Mouse (Mus musculus): ENCODE measurements around the gene Atrx. TPM values are rescaled to one million over a fixed set of nuclear protein-coding genes. Genes with fewer than 3 reads are reported as not detected.
"Not testable (repeated sequence)": the region's sequence is repeated elsewhere in the genome, so short reads cannot be mapped to it uniquely, and the experiment has no call there.

The Atrx gene
- polyA plus RNA-seq, 1 experiment, result 6.7 TPM

GRCm38 (mm10) chrX:105926121-105926735 is 3.0 kb downstream of the Atrx start:
- H3K36me3 ChIP-seq (replicated peaks; ENCODE audit: low read length), result no peaks in the 10 kb centered on the region
- H3K4me1 ChIP-seq, result peaks cover 25% of the 10 kb centered on the region
- H3K4me3 ChIP-seq (replicated peaks), result peak overlapping the region; percentile 83
- H3K27me3 ChIP-seq (replicated peaks), result no peaks in the 10 kb centered on the region
- peaks cover 7% of the 10 kb centered on the region for H3K9me3 ChIP-seq
- TF ChIP-seq FLI1 (IDR thresholded peaks at IDR 0.05; ENCODE audit: low read length) (no peak), GATA1 (IDR thresholded peaks at IDR 0.05; ENCODE audit: borderline replicate concordance, low read length) (no peak)

GRCm38 (mm10) chrX:105924326-105925070 is 4.7 kb downstream of the Atrx start:
- no peak overlapping the region for H3K4me3 ChIP-seq (replicated peaks)
- H3K27me3 ChIP-seq (replicated peaks), result no peaks in the 10 kb centered on the region
- H3K36me3 ChIP-seq (replicated peaks; ENCODE audit: low read length), result no peaks in the 10 kb centered on the region
- H3K9me3 ChIP-seq, result peaks cover 7% of the 10 kb centered on the region
- TF ChIP-seq GATA1 (IDR thresholded peaks at IDR 0.05; ENCODE audit: borderline replicate concordance, low read length) (no peak), FLI1 (IDR thresholded peaks at IDR 0.05; ENCODE audit: low read length) (no peak)
- H3K4me1 ChIP-seq, result peaks cover 25% of the 10 kb centered on the region

- peaks cover 3% of the 10 kb centered on the region for H3K9me3 ChIP-seq
- H3K27me3 ChIP-seq (replicated peaks), result no peaks in the 10 kb centered on the region
- no peak overlapping the region for H3K4me3 ChIP-seq (replicated peaks)
- peaks cover 25% of the 10 kb centered on the region for H3K4me1 ChIP-seq
- no peak for TF ChIP-seq GATA1 (IDR thresholded peaks at IDR 0.05; ENCODE audit: borderline replicate concordance, low read length)
- no peaks in the 10 kb centered on the region for H3K36me3 ChIP-seq (replicated peaks; ENCODE audit: low read length)
These were observed 5.3 kb downstream of the Atrx start for GRCm38 (mm10) chrX:105923896-105924295.

GRCm38 (mm10) chrX:105922986-105923385 is 6.2 kb downstream of the Atrx start:
- not testable (repeated sequence) for H3K4me3 ChIP-seq (replicated peaks); H3K36me3 ChIP-seq (replicated peaks; ENCODE audit: low read length); H3K9me3 ChIP-seq; H3K27me3 ChIP-seq (replicated peaks)
- peaks cover 25% of the 10 kb centered on the region for H3K4me1 ChIP-seq

- H3K27me3 ChIP-seq (replicated peaks), result no peaks in the 10 kb centered on the region
- H3K36me3 ChIP-seq (replicated peaks; ENCODE audit: low read length), result no peaks in the 10 kb centered on the region
- TF ChIP-seq GATA1 (IDR thresholded peaks at IDR 0.05; ENCODE audit: borderline replicate concordance, low read length) (no peak), FLI1 (IDR thresholded peaks at IDR 0.05; ENCODE audit: low read length) (no peak)
- no peaks in the 10 kb centered on the region; the same call in 1 of the 2 replicates for H3K9me3 ChIP-seq
- peaks cover 25% of the 10 kb centered on the region for H3K4me1 ChIP-seq
- no peak overlapping the region for H3K4me3 ChIP-seq (replicated peaks)
These were observed 7.8 kb downstream of the Atrx start for GRCm38 (mm10) chrX:105921421-105921820.

GRCm38 (mm10) chrX:105911728-105912127 is 17.5 kb downstream of the Atrx start:
- TF ChIP-seq FLI1 (IDR thresholded peaks at IDR 0.05; ENCODE audit: low read length), result no peak
- no peak for TF ChIP-seq GATA1 (IDR thresholded peaks at IDR 0.05; ENCODE audit: borderline replicate concordance, low read length)
- no peak overlapping the region for H3K4me3 ChIP-seq (replicated peaks)
- H3K27me3 ChIP-seq (replicated peaks), result no peaks in the 10 kb centered on the region
- H3K4me1 ChIP-seq, result peaks cover 10% of the 10 kb centered on the region
- peaks cover 3% of the 10 kb centered on the region for H3K36me3 ChIP-seq (replicated peaks; ENCODE audit: low read length)
- no peaks in the 10 kb centered on the region for H3K9me3 ChIP-seq

- no peaks in the 10 kb centered on the region for H3K9me3 ChIP-seq
- H3K27me3 ChIP-seq (replicated peaks), result no peaks in the 10 kb centered on the region
- TF ChIP-seq GATA1 (IDR thresholded peaks at IDR 0.05; ENCODE audit: borderline replicate concordance, low read length) (no peak), FLI1 (IDR thresholded peaks at IDR 0.05; ENCODE audit: low read length) (no peak)
- H3K36me3 ChIP-seq (replicated peaks; ENCODE audit: low read length), result peaks cover 10% of the 10 kb centered on the region
- H3K4me1 ChIP-seq, result peaks cover 8% of the 10 kb centered on the region; the same call in 1 of the 2 replicates
- no peak overlapping the region for H3K4me3 ChIP-seq (replicated peaks)
These were observed 27.6 kb downstream of the Atrx start for GRCm38 (mm10) chrX:105901611-105902010.

GRCm38 (mm10) chrX:105886921-105887320 is 42.3 kb downstream of the Atrx start:
- Histone ChIP-seq H3K4me1 (no peaks in the 10 kb centered on the region), H3K9me3 (no peaks in the 10 kb centered on the region), H3K36me3 (replicated peaks; ENCODE audit: low read length) (peaks cover 23% of the 10 kb centered on the region), H3K4me3 (replicated peaks) (no peak overlapping the region), H3K27me3 (replicated peaks) (no peaks in the 10 kb centered on the region)
- TF ChIP-seq FLI1 (IDR thresholded peaks at IDR 0.05; ENCODE audit: low read length), result no peak
- no peak for TF ChIP-seq GATA1 (IDR thresholded peaks at IDR 0.05; ENCODE audit: borderline replicate concordance, low read length)

GRCm38 (mm10) chrX:105864367-105864766 is 64.8 kb downstream of the Atrx start:
- no peaks in the 10 kb centered on the region for H3K27me3 ChIP-seq (replicated peaks)
- H3K4me1 ChIP-seq, result no peaks in the 10 kb centered on the region
- TF ChIP-seq FLI1 (IDR thresholded peaks at IDR 0.05; ENCODE audit: low read length) (no peak), GATA1 (IDR thresholded peaks at IDR 0.05; ENCODE audit: borderline replicate concordance, low read length) (no peak)
- H3K4me3 ChIP-seq (replicated peaks), result no peak overlapping the region
- H3K9me3 ChIP-seq, result no peaks in the 10 kb centered on the region
- peaks cover 17% of the 10 kb centered on the region for H3K36me3 ChIP-seq (replicated peaks; ENCODE audit: low read length)

GRCm38 (mm10) chrX:105824462-105824861 is 104.7 kb downstream of the Atrx start:
- H3K9me3 ChIP-seq, result no peaks in the 10 kb centered on the region
- TF ChIP-seq GATA1 (IDR thresholded peaks at IDR 0.05; ENCODE audit: borderline replicate concordance, low read length) (no peak), FLI1 (IDR thresholded peaks at IDR 0.05; ENCODE audit: low read length) (no peak)

More at GRCm38 (mm10) chrX:105824462-105824861, 104.7 kb downstream of the Atrx start:
- Histone ChIP-seq H3K36me3 (replicated peaks; ENCODE audit: low read length) (peaks cover 66% of the 10 kb centered on the region), H3K4me3 (replicated peaks) (no peak overlapping the region), H3K4me1 (peaks cover 3% of the 10 kb centered on the region; the same call in 1 of the 2 replicates), H3K27me3 (replicated peaks) (peaks cover 5% of the 10 kb centered on the region)
